Mouse (Mus musculus) mouse embryonic stem cell (cell line): Measurements from ENCODE around the gene Xpot.

ENCODE experiments used
- in situ Hi-C, 2 experiments: fragments of 300-500 bp; cut with MboI; formaldehyde crosslinking; loops; 1 replicate in 1 of 2; 3 replicates in 1 of 2; pipeline ENCODE4 v1.14.3; 2019 to 2020; ENCODE audit warnings: low sequenced_read_pairs in 2 of 2, low pct_unique_long_range_greater_than_20kb in 1 of 2, mixed read lengths in 1 of 2; ENCODE audit not compliant: unreplicated experiment in 1 of 2

Gene Xpot

DNA sequence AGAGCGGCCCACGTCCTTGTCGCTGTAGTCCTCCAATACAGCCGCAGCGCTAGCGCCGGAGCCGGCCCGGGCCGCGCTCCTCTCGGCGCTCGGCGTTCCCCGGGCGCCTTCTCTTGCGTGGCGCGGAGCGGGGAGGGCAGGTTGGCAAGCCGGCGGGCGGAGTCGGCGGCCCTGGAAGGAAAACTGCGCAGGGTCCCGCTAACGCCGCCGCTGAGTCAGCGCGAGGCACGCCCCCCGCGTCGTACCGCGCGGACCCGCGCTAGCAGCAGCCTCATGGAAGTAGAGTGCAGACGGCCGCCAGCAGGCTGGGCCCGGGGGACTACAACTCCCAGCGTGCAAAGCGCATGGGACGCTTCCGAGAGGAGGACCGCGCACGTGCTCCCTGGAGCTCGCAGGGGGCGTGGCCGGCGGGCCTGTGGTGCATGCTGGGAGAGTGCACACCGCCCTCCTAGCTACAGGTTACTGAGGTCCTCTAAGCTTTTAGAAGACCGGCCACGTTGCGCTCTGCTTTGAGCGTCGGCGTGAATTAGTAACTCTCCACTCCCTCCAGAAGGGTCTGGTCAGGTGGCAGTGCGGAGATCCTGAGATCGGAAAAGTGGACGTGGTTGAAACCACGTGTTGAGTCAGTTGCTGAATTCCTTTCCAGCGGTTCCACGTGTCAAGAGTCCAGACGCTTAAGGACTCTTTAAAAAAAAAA, at the start of gene Xpot:
Gene Xpot (minus strand): TSS at position 147 of the 697 bp plus-strand sequence.
- in situ Hi-C loops = no loop called here

DNA sequence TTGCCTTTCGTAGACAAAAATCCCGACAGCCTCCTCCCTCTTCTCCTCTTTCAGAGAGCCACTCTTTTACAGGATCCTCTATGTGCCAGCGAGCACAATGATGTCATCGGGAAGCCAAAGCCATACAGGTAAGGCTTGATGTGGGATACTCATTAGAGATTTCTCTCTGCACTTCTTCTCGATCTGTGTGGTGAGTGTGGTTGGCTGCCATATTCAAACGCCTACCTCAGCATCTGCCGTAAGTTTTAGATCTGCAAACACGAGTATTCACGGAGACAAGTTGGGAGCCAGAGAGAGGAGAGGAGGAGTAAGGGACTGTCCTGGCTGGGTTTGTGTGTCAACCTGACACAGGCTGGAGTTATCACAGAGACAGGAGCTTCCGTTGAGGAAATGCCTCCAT, 43.0 kb upstream of the Xpot start:
- in situ Hi-C loops = no loop called here

DNA sequence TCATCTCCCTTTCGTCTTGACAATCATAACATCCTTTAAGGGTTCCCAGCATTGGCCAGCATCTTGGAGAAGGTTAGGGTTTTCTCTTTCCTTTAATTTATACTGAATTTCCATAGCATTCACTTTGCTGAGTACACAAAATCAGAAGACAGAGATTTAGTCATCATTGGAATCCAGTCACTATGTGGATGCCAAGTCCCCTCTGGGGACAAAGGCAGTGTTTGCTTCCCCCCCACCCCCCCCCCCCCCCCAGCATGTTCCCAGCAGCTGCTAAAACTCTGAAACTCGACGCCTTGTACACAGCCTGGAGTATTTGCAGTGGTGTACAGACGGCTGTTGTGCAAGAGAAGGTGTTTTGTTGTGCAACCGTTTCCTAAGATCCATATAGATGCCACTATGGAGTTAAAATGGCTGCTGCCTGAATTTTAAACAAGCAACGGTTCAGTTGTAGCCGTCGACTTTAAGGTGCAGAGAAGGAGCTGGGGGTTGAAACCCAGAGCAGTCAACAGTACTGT, 39.6 kb upstream of the Xpot start:
- in situ Hi-C loops = no loop called here

DNA sequence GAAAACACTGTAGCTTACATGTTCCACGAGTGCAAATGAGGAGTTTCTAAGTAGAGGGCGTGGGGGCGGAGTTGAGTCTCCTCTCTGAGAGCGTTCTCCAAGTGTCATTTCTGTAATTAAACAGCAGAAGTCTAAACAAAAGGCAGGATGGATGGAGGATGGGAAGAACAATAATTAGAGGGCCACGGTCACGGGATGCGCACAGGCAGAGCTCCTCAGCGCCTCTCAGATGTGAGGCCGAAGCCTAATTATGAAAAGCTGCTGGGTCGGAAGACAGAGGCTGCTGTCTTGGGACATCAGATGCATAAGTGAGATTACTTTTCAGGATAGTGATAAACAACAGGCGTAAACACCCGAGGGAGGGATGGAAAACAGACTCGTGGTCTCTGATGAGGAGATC, 37.5 kb upstream of the Xpot start:
- in situ Hi-C loops = no loop called here

DNA sequence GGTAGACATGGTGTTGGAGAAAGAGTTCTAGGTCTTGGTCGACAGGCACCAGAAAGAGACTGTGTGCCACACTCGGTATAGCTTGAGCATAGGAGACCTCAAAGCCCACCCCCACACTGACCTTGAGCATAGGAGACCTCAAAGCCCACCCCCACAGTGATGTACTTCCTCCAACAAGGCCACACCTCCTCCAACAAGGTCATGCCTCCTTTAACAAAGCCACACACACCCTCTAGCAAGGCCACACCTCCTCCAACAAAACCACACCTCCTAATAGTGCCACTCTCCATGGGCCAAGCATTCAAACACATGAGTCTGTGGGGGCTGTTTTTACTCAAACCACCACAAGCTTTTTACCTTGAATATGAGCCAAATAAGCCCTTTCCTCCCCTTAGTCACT, 36.6 kb upstream of the Xpot start:
- in situ Hi-C loops = no loop called here

- in situ Hi-C loops = no loop called here
Observed at GRCm38 (mm10) chr10:121655907-121656306, 29.8 kb upstream of the Xpot start.

DNA sequence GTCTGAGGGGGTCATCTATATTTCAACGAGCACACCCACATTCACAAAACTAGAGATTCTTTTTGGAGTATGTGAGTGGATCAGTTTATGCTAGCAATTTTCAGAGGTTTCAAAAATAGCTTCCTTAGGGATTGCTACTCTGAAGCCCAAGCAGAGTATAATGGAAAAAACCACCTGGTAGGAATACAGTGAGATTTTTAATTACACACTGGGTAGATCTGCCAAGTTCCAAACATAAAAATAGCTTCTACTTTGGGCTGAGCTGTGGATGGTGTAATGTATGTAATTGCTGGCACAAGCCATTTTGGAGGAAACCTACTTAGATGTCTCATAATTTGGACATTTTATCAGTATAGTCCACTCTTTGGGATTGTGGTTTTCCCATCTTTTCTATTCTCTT, 26.9 kb upstream of the Xpot start:
- in situ Hi-C loops = no loop called here

- in situ Hi-C loops = no loop called here
Observed at GRCm38 (mm10) chr10:121646294-121646693, 20.2 kb upstream of the Xpot start.

DNA sequence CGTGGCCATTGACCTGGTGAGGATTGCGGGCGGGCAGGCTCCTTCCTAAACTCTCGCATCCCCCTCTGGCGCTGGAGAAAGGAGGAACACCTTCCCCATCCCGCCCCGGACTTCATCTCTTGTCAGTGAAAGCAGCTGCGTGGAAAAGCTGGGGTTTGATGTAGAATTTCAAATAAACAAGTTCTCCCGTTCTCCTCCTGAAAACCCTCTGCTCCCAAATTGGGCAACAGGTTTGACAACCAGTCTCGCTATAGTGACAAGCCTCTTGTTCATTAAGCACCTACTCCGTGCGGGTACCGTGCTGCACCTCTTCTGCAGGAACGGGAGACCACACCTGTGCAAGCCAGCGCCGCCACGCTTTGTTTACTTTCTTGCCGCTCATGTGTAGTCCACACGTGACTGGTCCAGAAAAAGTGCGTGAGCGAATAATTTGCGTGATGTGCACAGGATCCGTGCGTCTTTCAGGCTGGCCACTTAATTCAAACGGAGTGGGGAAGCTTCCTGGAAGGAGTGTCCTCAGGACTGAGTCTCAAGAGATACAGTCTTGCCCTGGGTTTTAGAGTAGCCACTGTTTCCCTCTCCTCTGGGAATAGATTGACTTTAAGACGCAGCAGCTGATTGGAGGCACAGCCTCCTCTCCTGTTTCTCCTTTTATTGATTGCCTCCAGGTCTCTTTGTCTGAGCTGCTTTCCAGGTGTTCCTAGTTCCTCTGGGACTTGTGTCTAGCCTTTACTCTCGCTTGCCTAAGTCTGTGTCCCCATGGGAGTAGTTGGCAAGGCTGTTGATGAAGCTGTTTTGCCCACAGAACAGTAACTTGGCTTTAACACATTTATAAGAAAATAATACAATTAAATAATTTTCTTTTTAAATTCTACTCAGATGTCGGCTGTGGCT, 16.2 kb upstream of the Xpot start:
- in situ Hi-C loops = no loop called here

GRCm38 (mm10) chr10:121641272-121642053, 15.3 kb upstream of the Xpot start, which contains the start of gene D930020B18Rik:
TSS of gene D930020B18Rik (plus strand) at chr10:121641588.
- in situ Hi-C loops = no loop called here

- in situ Hi-C loops = no loop called here
Observed at GRCm38 (mm10) chr10:121640944-121641271, 14.8 kb upstream of the Xpot start.

DNA sequence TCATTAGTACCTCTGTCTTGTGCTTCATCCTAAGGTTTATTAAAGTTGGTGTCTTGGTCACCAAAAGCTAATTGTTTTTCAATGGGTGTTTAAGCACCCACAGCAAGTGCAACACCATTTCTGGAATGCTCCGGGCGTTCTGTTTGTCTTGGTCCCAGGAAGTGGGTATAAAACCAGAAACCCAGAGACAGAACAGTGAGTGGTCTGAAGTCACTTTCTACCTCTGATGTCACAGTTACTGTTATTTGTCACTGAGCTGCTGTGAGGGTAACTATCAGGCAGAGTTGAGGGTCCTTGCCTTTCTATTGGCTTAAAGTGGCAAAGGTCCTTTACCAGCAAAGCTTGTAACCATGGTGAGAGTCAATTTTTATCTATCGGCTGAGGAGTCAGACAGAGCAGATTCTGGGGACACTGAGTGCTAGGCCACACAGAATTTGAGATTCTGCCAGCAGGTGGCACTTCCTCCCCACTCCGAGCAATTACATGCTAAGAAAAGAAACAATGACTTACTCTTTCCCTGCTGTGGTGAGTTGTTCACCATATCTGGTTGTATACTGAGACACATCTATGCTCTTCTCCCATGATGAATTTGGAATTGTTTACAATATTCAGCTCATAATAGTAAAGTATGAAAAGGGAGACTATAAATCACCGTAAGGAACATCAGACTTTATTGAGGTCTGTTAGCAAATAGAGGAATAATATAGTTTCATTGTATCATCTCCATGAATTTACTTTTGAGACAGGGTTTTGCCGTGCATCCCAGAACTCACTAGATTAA, 14.2 kb upstream of the Xpot start:
- in situ Hi-C loops = no loop called here

- in situ Hi-C loops = no loop called here
Observed at GRCm38 (mm10) chr10:121639573-121639972, 13.4 kb upstream of the Xpot start.

DNA sequence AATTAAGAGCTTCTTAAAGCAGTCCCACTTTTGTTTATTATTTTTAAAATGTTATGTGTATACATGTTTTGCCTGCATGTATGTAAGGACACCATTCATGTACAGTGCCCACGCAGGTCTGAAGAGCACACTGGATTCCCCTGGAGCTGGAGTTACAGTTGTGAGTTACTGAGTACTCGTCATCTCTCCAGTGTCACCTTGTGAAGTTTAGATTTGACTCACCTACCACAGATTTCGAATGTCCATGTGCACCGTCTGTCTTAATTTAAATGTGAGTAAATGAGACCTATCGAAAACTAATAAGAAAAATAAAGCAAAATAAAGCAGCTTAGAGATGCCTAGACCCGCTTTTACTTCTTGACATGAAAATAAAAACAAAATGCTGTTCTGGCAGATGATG, 10.1 kb upstream of the Xpot start:
- in situ Hi-C loops = no loop called here

- in situ Hi-C loops = no loop called here
Observed at GRCm38 (mm10) chr10:121634159-121634558, 8.0 kb upstream of the Xpot start.

DNA sequence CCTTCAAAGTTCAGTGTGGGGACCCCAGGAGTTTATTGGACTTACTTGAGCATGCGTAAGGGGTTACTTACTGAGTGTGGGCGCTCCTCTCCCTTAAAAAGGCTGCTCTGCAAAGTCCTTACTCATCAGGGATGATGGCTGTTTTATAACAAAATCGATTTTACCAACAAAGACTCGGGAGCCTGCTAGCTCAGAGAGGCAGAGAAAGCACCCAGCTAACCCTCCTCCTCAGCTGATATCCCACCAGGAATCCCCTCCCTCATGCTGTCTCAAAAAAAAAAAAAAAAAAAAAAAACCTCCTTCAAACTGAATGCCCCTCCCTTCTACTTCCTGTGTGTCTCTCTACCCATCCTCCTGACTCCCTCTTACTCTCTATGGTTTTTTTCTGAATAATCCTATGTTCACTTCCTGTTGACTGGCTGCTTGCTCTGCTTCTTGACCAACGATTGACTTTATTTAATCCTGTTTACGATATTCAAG, 2.5 kb upstream of the Xpot start:
- in situ Hi-C loops = no loop called here

DNA sequence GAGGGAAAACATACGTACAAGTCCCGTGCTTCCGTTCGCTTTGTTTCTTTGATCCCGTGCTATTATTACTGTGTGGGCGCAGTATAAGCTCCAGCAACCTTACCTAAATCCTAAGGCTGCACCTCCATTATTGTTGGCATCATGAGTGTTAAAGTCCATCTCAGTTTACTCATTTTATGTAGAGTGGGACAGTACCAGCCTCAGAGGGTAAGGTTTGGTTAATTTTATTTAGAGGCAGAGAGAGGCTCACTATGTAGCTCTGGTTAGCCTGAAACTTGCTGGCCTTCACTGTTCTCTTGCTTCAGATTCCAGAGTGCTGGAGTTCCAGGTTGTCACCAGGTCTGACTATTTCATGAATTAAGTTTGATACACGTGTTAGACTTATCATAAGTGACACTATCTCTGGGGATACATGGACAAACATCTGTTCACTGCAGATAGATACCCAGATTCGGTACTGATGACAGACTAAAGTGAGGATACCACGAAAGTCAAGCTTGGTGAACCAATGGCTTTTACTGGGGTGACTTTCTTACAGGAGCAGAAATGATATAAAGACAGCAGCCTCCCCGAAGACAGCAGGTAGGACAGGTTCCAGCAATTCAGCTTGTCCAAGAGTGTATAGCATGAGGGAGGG, 1.2 kb upstream of the Xpot start:
- in situ Hi-C loops = no loop called here
